Mouse (Mus musculus) CH12.LX (cell line): ENCODE measurements around the gene Tgif2.

Experiments
- CTCF ChIP-seq, 2 experiments: IDR thresholded peaks in 1 of 2; conservative IDR thresholded peaks in 1 of 2; 2 replicates each; pipeline ENCODE4 v1.5.1; 2011 to 2012; ENCODE audit warnings: low read depth in 2 of 2, low read length in 2 of 2, improper control_type of control experiment in 1 of 2, inconsistent platforms in 1 of 2, mild to moderate bottlenecking in 1 of 2, moderate library complexity in 1 of 2
- USF2 ChIP-seq: conservative IDR thresholded peaks from 2 replicates; pipeline ENCODE4 v1.6.1; 2011; ENCODE audit warnings: low read depth, low read length, improper control_type of control experiment

GRCm38 (mm10) chr2:156804589-156804988 lies 35.2 kb upstream of the Tgif2 start:
- TF ChIP-seq USF2 (no peak), CTCF (conservative IDR thresholded peaks at IDR 0.05 in 1 of 2, IDR thresholded peaks at IDR 0.05 in 1 of 2; ENCODE audit: low read depth in 2 of 2, low read length in 2 of 2) (no peak)
